Mouse (Mus musculus): Measurements from ENCODE around the gene Trim63.

- TF ChIP-seq CTCF (IDR thresholded peaks at IDR 0.05; ENCODE audit: control insufficient read depth, insufficient read depth, insufficient read length), result no peak
- no peak for TF ChIP-seq FOSL1 (IDR thresholded peaks at IDR 0.05; ENCODE audit: insufficient read depth, low read length, poor library complexity, severe bottlenecking)
- no peak for TF ChIP-seq MYOG (IDR thresholded peaks at IDR 0.05; ENCODE audit: control insufficient read depth, extremely low read depth, insufficient read length)
- TF ChIP-seq MAX (IDR thresholded peaks at IDR 0.05), result no peak
- TF ChIP-seq MYOD1 (IDR thresholded peaks at IDR 0.05; ENCODE audit: control insufficient read depth, insufficient read length, low read depth), result no peak
- no peak for TF ChIP-seq CEBPB (IDR thresholded peaks at IDR 0.05; ENCODE audit: low read depth)
Observed at GRCm38 (mm10) chr4:134265860-134266585, 48.9 kb upstream of the Trim63 start.
